Mouse (Mus musculus) fibroblast of lung, adult 2 months (primary cell): ENCODE results near the gene Olfr1487.
"Not testable (repeated sequence)": the region's sequence is repeated elsewhere in the genome, so short reads cannot be mapped to it uniquely, and the experiment has no call there.

ENCODE experiments used
- DNase-seq: peaks from one replicate; pipeline ENCODE4 v3.0.0-alpha.2; 2011; ENCODE audit warnings: low read depth

Gene Olfr1487

DNA sequence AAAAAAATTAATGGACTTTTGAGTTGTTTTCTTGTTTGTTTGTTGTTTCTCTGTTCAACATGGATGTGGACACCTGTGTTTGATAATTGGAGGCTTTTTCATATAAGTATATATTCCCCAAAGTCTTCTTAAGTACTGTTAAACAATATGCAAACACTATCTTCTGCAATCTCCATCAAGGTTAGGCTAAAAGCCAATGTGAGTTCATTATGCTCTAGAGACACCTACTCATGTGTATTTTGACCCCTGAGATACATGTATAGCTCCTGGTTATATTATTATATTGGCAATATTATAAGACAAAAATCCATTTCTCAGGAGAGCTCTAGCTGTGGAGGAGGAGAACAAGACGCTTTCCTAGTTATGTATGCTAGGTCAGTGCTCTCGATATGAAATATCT, at the start of gene Olfr1487:
Gene Olfr1487, plus strand, starts transcription at position 301 of the 400 bp plus-strand sequence.
- not testable (repeated sequence) for DNase-seq

GRCm38 (mm10) chr19:13583211-13583610, 34.0 kb upstream of the Olfr1487 start, which contains the start of gene Olfr1484:
TSS of gene Olfr1484 (plus strand) at chr19:13583511.
- no peak for DNase-seq

GRCm38 (mm10) chr19:13631321-13631720, 14.1 kb downstream of the Olfr1487 start, which contains the start of gene Olfr1489:
TSS of gene Olfr1489 (plus strand) at chr19:13631621.
- DNase-seq = no peak

- no peak for DNase-seq
Observed at GRCm38 (mm10) chr19:13650791-13651190, 33.6 kb downstream of the Olfr1487 start, which contains the start of gene Olfr1490. TSS of gene Olfr1490 (plus strand) at chr19:13651091.
